Mouse (Mus musculus) kidney, postnatal 4 days (tissue): ENCODE measurements around the gene Smok3c.
"Not testable (repeated sequence)": the region's sequence is repeated elsewhere in the genome, so short reads cannot be mapped to it uniquely, and the experiment has no call there.

Experiments
- DNase-seq, 2 experiments: peaks; one replicate each; pipeline ENCODE4 v3.0.0; 2021; ENCODE audit warnings: mixed read lengths in 2 of 2

Gene Smok3c

GRCm38 (mm10) chr5:138104976-138105375, 52.0 kb downstream of the Smok3c start:
- no peak for DNase-seq

DNA sequence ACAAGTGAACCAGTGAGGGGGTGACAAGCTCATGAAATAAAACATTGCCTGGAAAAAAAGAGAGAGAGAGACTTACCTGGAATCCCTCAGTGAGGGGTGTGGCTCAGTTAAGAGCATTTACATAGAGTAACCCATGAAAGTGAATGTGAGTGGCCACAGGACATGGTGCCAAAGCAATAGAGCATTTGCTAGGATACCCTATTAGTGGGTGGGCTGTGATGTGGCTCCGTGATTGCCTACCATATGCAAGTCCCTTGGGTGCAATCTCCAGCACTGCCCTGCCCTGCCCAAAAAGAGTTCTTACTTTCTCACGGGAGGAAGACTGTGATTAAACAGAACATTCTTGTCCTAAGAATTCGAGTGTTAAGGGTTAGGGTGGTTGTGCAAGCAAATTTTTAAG, 54.1 kb downstream of the Smok3c start:
- DNase-seq, result no peak

DNA sequence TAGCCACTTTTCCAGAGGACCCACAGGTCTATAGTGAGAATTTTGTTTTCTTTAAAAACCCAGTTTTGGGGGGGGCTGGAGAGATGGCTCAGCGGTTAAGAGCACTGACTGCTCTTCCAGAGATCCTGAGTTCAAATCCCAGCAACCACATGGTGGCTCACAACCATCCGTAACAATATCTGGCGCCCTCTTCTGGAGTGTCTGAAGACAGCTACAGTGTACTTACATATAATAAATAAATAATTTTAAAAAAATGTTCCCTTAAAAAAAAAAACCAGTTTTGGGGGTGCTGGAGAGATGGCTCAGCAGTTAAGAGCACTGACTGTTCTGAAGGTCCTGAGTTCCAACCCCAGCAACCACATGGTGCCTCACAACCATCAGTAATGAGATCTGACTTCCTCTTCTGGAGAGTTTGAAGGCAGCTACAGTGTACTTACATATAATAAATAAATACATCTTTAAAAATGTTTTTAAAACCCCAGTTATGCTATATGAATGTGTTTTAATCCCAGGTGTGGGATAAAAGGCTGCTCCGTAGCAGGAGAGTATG, 56.9 kb downstream of the Smok3c start:
- not testable (repeated sequence) for DNase-seq
